Mouse (Mus musculus) kidney, embryonic 16.5 days (tissue): ENCODE results near the gene Adssl1. TPM values are rescaled to one million over a fixed set of nuclear protein-coding genes. Genes with fewer than 3 reads are reported as not detected.

ENCODE experiments used
- ATAC-seq: fragments of 200-750 bp; cut with Nextera tagmentation; 2 replicates; pipeline ENCODE4 v1.8.0; 2017; ENCODE audit warnings: moderate TSS enrichment; ENCODE audit not compliant: low FRiP score, low TSS enrichment
- H3K27ac ChIP-seq: fragments of 300-500 bp; sonication (generic); 2 replicates; pipeline ENCODE4 v1.5.1; 2014; ENCODE audit warnings: low read length
- H3K27me3 ChIP-seq: fragments of 300-500 bp; sonication (generic); 2 replicates; pipeline ENCODE4 v1.6.1; 2014; ENCODE audit warnings: low read length, control low read depth, mixed read lengths; ENCODE audit not compliant: insufficient read depth
- H3K36me3 ChIP-seq: fragments of 300-500 bp; sonication (generic); 2 replicates; pipeline ENCODE4 v1.6.1; 2014; ENCODE audit warnings: low read length, control low read depth, mixed read lengths; ENCODE audit not compliant: insufficient read depth
- H3K4me1 ChIP-seq: fragments of 300-500 bp; sonication (generic); 2 replicates; pipeline ENCODE4 v1.6.1; 2014; ENCODE audit warnings: low read length, control low read depth, mixed read lengths; ENCODE audit not compliant: insufficient read depth
- H3K4me2 ChIP-seq: fragments of 300-500 bp; sonication (generic); replicated peaks from 2 replicates; pipeline ENCODE4 v1.6.1; 2014; ENCODE audit warnings: low read depth, low read length
- H3K4me3 ChIP-seq: fragments of 300-500 bp; sonication (generic); 2 replicates; pipeline ENCODE4 v1.5.1; 2014; ENCODE audit warnings: mild to moderate bottlenecking, low read length
- H3K9ac ChIP-seq: fragments of 300-500 bp; sonication (generic); replicated peaks from 2 replicates; pipeline ENCODE4 v1.6.1; 2014; ENCODE audit warnings: low read length
- H3K9me3 ChIP-seq: fragments of 300-500 bp; sonication (generic); 2 replicates; pipeline ENCODE4 v1.6.1; 2016; ENCODE audit warnings: low read length, control low read depth
- WGBS: fragments of 180-500 bp; shearing (Covaris S2); extraction: QIAGEN DNeasy Blood & Tissue Kit; methylation state at CpG from one replicate; pipeline ENCODE4 v1.1.7; 2014; 5-methylcytosine and 5-hydroxymethylcytosine counted together
- polyA plus RNA-seq: library from polyadenylated mRNA; unstranded; fragments of >200 nt; fragmentation: Nextera tagmentation; extraction: Ambion mirVana; gene quantifications from 2 replicates; pipeline ENCODE4 v1.2.1, GENCODE M21; 2015

Gene Adssl1
- polyA plus RNA-seq, 1 experiment from 2014 or later = 12.7 TPM

DNA sequence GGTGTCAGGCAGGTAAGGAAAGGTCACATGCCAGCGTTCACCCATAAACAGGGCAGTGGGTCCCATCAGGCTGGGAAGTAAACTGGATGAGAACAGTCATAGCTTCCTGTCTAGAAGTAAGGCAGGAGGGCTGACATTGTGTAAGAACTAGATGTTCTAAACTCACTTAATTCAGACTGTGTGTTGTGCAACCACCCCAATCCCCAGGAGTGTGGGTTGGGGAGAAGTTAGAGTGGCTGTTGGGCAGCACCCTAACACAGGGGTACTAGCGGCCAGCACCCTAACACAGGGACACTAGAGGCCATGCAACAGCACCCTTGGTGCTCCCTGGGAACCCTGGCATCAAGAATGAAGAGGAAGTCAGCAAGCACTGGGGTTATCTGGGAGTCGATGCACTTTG, 38.7 kb upstream of the Adssl1 start:
- ATAC-seq = no peak
- Histone ChIP-seq H3K9me3 (no peaks in the 10 kb centered on the region), H3K27me3 (no peaks in the 10 kb centered on the region), H3K27ac (no peak overlapping the region), H3K4me2 (no peak overlapping the region), H3K4me3 (no peak overlapping the region), H3K9ac (no peak overlapping the region), H3K4me1 (peaks cover 35% of the 10 kb centered on the region), H3K36me3 (no peaks in the 10 kb centered on the region)
- WGBS = 80% methylated on average over 3 of the region's 3 CpGs

DNA sequence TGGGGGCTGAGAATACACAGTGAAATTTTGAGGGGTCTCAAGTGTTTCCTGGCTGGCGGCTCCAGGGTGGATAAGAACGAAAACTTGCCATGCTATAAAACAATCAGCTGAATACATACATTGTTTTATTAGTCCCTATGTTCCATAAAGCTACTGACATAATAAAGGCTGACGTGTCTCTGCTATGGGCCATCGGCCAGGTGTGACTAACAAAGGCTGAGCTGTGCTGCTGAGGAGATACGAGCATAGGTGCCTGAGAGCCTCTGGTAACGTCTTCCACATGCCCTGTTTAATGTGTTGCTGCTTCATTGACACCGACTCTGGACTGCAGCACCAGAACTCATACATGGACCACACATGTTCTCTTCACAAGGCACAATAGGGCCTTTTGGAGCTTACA, 34.9 kb upstream of the Adssl1 start:
- no peaks in the 10 kb centered on the region for H3K36me3 ChIP-seq
- no peak overlapping the region for H3K9ac ChIP-seq
- 0 out of 2 replicates have a peak, but pooled peaks cover 2% of the 10 kb centered on the region for H3K27me3 ChIP-seq
- H3K4me1 ChIP-seq = peaks cover 17% of the 10 kb centered on the region
- no peak overlapping the region for H3K4me2 ChIP-seq
- no peak overlapping the region for H3K27ac ChIP-seq
- no peak overlapping the region for H3K4me3 ChIP-seq
- ATAC-seq = no peak
- 46% methylated on average over 7 of the region's 7 CpGs for WGBS
- H3K9me3 ChIP-seq = no peaks in the 10 kb centered on the region

DNA sequence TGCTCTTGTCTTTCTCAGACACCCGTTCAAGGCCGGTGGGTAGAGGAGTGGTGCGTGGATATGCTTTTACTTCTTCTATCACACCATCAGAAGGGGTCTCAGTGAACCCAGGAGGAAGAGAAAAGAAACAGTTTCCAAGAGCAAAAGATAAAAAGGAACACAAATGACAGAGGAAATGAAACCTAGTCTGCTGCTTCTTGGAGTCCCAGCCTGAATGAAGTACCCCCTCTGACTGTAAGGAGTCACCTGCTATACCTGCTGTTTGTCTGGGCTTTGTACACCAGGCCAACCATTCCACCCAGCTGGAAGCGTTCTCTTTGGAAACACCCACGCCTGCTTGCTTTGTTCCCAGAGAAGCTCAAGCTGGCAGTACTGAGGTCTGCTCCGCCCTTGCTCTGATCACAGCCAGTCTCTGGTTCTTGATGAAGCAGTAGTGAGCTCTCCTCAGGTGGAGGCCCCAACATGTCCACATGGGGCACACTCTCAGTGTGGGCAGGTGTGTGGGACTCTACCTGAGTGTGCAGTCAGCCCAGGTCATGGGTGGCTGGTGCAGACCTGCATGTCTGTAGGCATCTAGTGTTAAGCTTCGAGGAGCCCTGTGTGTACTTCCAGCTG, 33.8 kb upstream of the Adssl1 start:
- WGBS = 78% methylated on average over 7 of the region's 7 CpGs
- Histone ChIP-seq H3K27me3 (0 out of 2 replicates have a peak, but pooled peaks cover 2% of the 10 kb centered on the region), H3K27ac (no peak overlapping the region), H3K4me2 (no peak overlapping the region), H3K4me1 (peaks cover 16% of the 10 kb centered on the region), H3K9me3 (no peaks in the 10 kb centered on the region), H3K4me3 (no peak overlapping the region), H3K36me3 (no peaks in the 10 kb centered on the region), H3K9ac (no peak overlapping the region)
- ATAC-seq = no peak

DNA sequence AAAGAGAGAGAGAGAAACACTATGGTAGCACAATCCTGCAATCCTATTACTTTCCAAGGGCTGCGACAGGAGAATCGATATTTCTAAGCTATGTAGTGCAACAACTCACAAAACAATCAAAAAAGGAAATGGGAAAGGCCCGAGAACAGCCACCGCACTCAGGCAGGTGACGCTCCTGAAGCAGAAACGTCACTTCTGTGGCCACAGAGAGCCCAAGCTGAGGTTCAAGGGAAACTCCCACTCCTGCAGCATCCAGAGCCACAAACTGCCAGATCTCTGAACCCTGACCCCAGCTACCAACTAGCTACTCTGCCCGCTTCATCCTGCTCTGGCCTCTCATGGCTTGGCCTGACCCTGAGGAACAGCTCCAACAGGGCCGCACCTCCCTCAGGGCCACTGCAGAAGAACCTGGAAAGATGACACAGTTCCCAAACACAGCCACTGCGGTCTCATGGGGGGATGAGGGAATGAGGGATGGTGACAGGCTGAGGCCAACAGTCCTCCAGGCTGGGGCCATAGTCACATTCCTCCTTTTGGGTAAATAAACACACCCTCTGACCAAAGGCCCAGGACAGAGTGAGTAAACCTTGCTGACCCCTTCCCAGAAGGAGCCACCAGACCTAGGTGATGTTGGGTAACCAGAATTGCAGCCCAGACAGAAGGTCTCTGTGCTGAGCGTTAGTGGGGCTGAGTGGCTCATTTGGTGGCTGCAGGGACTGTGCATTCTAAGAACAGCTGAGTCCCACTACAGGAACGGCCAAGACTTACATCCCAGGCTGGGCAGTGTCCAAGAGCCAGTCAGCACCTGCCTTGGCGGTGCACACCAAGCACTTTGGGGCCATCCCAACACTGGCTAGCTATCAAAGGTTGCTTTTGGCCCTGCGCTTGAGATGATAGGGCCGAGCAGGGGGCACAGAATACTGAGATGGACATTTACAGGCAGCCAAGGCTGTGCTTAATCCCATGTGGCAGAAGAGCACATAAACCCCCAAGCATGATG, 32.4 kb upstream of the Adssl1 start:
- 0 out of 2 replicates have a peak overlapping the region, but pooled peaks have one; percentile 14 for H3K9ac ChIP-seq
- 69% methylated on average over 14 of the region's 14 CpGs for WGBS
- no peak overlapping the region for H3K4me3 ChIP-seq
- no peaks in the 10 kb centered on the region for H3K9me3 ChIP-seq
- H3K36me3 ChIP-seq = no peaks in the 10 kb centered on the region
- no peak overlapping the region for H3K4me2 ChIP-seq
- H3K4me1 ChIP-seq = peaks cover 16% of the 10 kb centered on the region
- 0 out of 2 replicates have a peak, but pooled peaks cover 2% of the 10 kb centered on the region for H3K27me3 ChIP-seq
- H3K27ac ChIP-seq = no peak overlapping the region
- 0 out of 2 replicates have a peak, but pooled peaks have one; percentile 1 for ATAC-seq

DNA sequence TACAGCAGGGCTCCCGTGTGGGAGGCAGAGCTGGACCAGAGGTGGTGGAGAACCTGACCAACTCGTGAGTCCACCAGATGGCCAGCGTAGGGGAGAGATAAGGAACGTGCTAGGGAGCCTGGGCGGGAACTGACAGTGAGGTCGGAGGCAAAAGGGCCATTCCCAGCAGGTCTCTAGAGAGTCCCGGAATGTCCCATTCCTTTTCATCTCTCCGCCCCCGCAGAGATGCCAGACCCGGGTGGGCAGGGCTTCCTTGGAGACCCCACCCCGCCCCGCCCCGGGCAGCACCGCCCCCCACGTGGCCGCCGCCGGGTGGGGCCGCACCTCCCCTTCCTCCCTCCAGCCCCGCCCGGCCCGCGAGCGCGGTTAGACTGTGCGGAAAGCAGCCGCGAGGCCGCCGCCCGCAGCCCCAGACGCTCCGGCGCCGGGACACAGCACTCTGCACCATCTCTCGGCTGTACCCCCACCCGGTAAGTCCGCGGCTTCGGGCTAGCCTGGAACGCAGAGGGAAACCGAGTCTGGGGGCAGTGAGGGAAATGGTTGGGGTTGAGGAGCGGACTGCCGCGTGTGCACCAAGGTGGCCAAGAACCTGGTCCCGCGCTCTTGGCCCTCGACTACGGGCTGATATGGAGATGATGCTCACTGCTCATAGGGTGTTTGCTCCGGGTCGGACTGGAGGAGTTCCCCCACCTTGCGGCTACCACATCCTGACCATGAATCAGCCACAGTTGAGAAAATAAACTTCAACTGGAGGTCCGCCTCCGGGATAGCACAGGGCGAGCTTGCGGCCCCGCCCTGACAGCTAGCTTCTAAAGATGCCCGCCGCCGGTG, 31.2 kb upstream of the Adssl1 start, which contains the start of gene Inf2:
Gene Inf2, plus strand, starts transcription at position 359 of the 831 bp plus-strand sequence.
- H3K4me1 ChIP-seq = peaks cover 23% of the 10 kb centered on the region

DNA sequence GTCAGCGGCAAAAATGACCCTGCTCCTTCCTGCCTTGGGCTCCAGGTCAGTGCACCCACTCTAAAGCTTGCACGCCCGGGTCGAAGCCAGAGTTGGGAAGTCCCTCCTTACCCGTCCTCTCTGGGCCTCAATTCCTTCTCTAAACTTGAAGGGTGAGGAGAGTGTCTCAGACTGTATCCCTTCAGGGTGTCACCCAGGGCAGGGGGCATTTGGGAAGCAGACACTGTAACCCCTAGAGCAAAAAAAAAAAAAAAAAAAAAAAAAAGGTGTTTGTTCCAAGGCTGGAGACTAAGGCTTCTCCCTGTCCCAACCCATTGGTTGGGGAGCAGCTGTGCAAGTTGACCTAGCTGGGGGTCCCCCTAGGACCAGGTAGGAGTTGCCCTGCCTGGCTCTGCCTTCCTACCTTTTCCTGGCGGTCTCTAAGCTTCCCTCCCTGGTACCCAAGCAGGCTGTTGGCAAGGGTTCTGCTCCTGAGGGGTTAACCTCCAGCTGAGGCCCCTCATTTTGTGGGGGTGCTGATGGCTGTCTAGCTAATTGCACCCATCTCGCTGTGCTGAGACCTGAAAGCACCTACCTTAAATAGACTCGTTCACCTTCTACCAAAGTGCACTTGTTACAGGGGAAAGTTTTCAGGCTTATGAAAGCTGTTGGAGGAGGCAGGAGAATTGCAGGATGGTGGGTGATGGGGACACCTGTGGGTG, 30.2 kb upstream of the Adssl1 start:
- H3K9ac ChIP-seq = peak overlapping the region; percentile 69
- ATAC-seq = no peak
- no peak overlapping the region for H3K27ac ChIP-seq
- H3K4me2 ChIP-seq = peak overlapping the region; percentile 87
- 0 out of 2 replicates have a peak, but pooled peaks cover 2% of the 10 kb centered on the region for H3K27me3 ChIP-seq
- WGBS = 51% methylated on average over 8 of the region's 8 CpGs
- H3K4me3 ChIP-seq = peak overlapping the region; percentile 67
- no peaks in the 10 kb centered on the region for H3K9me3 ChIP-seq
- peaks cover 32% of the 10 kb centered on the region for H3K4me1 ChIP-seq
- no peaks in the 10 kb centered on the region for H3K36me3 ChIP-seq

More for the DNA sequence above, 31.2 kb upstream of the Adssl1 start, which contains the start of gene Inf2:
- Histone ChIP-seq H3K4me2 (peak within 1 kb of the TSS; percentile 87), H3K27ac (peak within 1 kb of the TSS; percentile 25; the same call in 1 of the 2 replicates), H3K9ac (peak within 1 kb of the TSS; percentile 69), H3K4me3 (peak within 1 kb of the TSS; percentile 67), H3K9me3 (no peaks in the 10 kb centered on the region), H3K36me3 (no peaks in the 10 kb centered on the region), H3K27me3 (0 out of 2 replicates have a peak, but pooled peaks cover 2% of the 10 kb centered on the region)
- 1% methylated on average over 55 of the region's 60 CpGs for WGBS
- ATAC-seq = peak; percentile 89

DNA sequence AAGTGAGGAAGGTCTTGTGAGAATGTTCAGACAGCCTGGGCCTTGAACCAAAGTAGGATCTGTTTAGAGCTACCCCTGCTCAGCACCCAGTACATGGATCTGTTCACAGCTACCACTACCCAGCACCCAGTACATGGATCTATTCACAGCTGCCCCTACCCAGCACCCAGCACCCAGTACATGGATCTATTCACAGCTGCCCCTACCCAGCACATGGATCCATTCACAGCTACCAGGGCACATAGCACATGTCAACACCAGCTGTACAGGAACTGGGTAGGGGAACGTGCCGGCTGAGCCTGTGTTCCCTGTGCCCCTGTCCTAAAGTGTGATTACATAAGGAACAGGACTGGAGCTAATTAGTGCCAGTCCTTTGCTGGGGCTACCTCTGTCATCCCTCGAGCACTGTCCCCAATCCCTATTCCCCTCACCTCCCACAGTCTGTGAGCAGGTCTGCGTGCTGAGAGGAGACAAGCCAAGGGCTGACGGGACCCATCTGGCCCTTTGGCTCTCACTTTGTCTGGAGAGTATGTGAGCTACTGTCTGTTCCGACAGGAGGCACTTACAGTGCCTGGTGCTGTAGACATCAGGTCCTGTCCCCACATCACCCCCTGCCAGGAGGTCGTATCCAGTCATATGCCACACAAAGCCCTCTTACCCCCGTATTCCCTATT, 29.1 kb upstream of the Adssl1 start:
- Histone ChIP-seq H3K9ac (no peak overlapping the region), H3K27me3 (0 out of 2 replicates have a peak, but pooled peaks cover 2% of the 10 kb centered on the region), H3K9me3 (no peaks in the 10 kb centered on the region), H3K4me1 (peaks cover 43% of the 10 kb centered on the region), H3K4me2 (no peak overlapping the region), H3K36me3 (no peaks in the 10 kb centered on the region), H3K27ac (no peak overlapping the region), H3K4me3 (no peak overlapping the region)
- 68% methylated on average over 8 of the region's 8 CpGs for whole genome bisulfite sequencing
- ATAC-seq = no peak

DNA sequence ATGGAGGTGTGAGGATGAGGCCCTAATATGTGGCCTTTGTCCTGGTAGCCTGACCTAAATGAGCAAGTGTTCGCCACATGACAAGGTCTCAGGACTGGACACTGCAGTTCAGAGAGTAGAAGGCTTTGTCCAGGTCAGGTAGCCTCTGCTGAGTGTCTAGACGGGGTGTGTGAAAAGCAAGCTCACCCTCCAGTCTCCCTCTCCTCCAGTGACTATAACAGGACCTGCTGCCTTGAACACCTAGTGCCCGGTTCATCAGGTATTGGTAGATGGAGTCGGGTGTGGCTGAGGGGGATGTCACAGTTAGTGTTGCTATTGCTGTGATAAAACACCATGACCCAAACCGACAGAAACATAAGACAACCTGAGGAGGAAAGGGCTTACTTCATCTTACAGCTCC, 28.6 kb upstream of the Adssl1 start:
- H3K27ac ChIP-seq = no peak overlapping the region
- no peak for ATAC-seq
- no peaks in the 10 kb centered on the region for H3K9me3 ChIP-seq
- H3K4me3 ChIP-seq = no peak overlapping the region
- H3K9ac ChIP-seq = no peak overlapping the region
- H3K4me2 ChIP-seq = no peak overlapping the region
- 0 out of 2 replicates have a peak, but pooled peaks cover 2% of the 10 kb centered on the region for H3K27me3 ChIP-seq
- 87% methylated on average over 5 of the region's 5 CpGs for WGBS
- peaks cover 45% of the 10 kb centered on the region for H3K4me1 ChIP-seq
- no peaks in the 10 kb centered on the region for H3K36me3 ChIP-seq
